Comparison of ENCODE assay signal across 9 mouse cellular contexts in the genomic region with DNA sequence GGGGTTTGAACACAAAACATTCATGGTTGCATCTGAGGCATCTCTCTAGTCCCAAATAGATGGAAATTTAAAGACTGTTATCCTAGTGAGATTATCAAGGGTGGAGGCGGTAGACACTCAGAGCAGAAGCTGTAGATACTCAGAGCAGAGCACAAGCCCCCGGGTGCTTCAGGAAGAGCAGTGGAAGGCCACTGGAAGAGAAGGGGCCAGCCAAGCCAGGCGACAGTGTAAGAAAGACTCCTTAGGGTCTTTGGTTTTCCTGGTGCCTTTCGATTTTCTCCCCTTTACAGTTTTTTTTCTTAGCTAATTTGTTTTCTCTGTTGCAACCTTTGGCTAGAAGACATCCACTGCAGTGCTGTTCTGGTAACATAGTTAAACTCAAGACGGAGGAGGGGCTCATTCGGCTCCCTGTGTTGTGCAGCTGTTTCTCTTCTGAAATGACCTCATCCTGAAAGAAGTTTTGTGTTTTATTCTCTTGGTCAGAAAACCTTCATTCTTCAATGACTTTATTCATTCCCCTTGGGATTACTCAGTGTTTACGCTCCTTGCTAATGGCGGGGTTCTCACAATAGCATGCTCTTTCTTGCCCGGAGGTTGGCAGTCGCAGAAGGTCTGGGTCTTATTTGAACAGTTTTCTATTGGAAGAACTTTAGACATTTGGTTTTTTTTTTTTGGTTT.
DNase-seq lines count a peak whose midpoint lies in the region; ATAC-seq and TF ChIP-seq lines count a peak whose summit lies in the region.
"Had no signal": no experiment of that assay in that cellular context is flagged by ENCODE, and none has a peak within 500 bp of the region (broad histone marks: within the 10 kb centered on the region; RNA-seq: fewer than 3 reads in every experiment).

No protein-coding gene starts in this region.

- H3K79me2 ChIP-seq in CH12.LX (replicated peaks; ENCODE audit: control insufficient read depth, extremely low read depth, insufficient read depth, poor library complexity, severe bottlenecking) = no peaks in the 10 kb centered on the region

- no peak for TF ChIP-seq EP300 in CH12.LX (IDR thresholded peaks at IDR 0.05; ENCODE audit: low read length)
- no peak for TF ChIP-seq EP300 in liver, postnatal 0 days (IDR thresholded peaks at IDR 0.05; ENCODE audit: low read depth)

- H3K36me3 ChIP-seq in CH12.LX (replicated peaks in 1 of 2; ENCODE audit: control insufficient read depth in 1 of 2, insufficient read depth in 1 of 2, low read length in 1 of 2) = peaks cover 3 to 34% of the 10 kb centered on the region in 2 experiments
- no peaks in the 10 kb centered on the region for H3K36me3 ChIP-seq in forebrain, embryonic 14.5 days (ENCODE audit: control insufficient read depth, insufficient read depth, low read length)
- H3K36me3 ChIP-seq in limb, embryonic 14.5 days (ENCODE audit: control insufficient read depth, insufficient read depth, low read length) = no peaks in the 10 kb centered on the region
- 0 out of 2 replicates have a peak, but pooled peaks cover 3% of the 10 kb centered on the region for H3K36me3 ChIP-seq in liver, postnatal 0 days (replicated peaks; ENCODE audit: insufficient read depth, low read length)

- H3K27ac ChIP-seq in CH12.LX (ENCODE audit: insufficient read depth, low read depth) = no peak overlapping the region
- H3K27ac ChIP-seq in forebrain, embryonic 14.5 days (ENCODE audit: low read depth, low read length) = peak overlapping the region; percentile 61; the same call in 1 of the 2 replicates
- H3K27ac ChIP-seq in limb, embryonic 14.5 days (replicated peaks; ENCODE audit: low read depth, low read length) = peak overlapping the region; percentile 65; the same call in 1 of the 2 replicates
- no peak overlapping the region for H3K27ac ChIP-seq in liver, postnatal 0 days (ENCODE audit: low read depth)

- H3K27me3 ChIP-seq in CH12.LX (replicated peaks) = no peaks in the 10 kb centered on the region
- no peaks in the 10 kb centered on the region for H3K27me3 ChIP-seq in forebrain, embryonic 14.5 days (replicated peaks; ENCODE audit: control insufficient read depth, insufficient read depth, low read length)
- H3K27me3 ChIP-seq in limb, embryonic 14.5 days (ENCODE audit: control insufficient read depth, insufficient read depth, low read length) = no peaks in the 10 kb centered on the region
- H3K27me3 ChIP-seq in liver, postnatal 0 days (ENCODE audit: insufficient read depth, low read length) = no peaks in the 10 kb centered on the region

- peaks cover 12 to 44% of the 10 kb centered on the region in 2 experiments for H3K4me1 ChIP-seq in CH12.LX (ENCODE audit: control insufficient read depth in 1 of 2, insufficient read depth in 2 of 2)
- H3K4me1 ChIP-seq in forebrain, embryonic 14.5 days (ENCODE audit: control insufficient read depth, insufficient read depth, low read length) = no peaks in the 10 kb centered on the region
- no peaks in the 10 kb centered on the region for H3K4me1 ChIP-seq in limb, embryonic 14.5 days (ENCODE audit: control insufficient read depth, insufficient read depth, low read length)
- H3K4me1 ChIP-seq in liver, postnatal 0 days (ENCODE audit: insufficient read depth) = no peaks in the 10 kb centered on the region

- DNase-seq in heart, adult 11 months = peak; percentile 94
- no peak for DNase-seq in heart, postnatal 4 days
- DNase-seq in CH12.LX (ENCODE audit: extremely low read depth) = peak; percentile 35
- DNase-seq in forebrain, embryonic 14.5 days (ENCODE audit: low spot score) = peak; percentile 82
- DNase-seq in limb, embryonic 14.5 days (ENCODE audit: low spot score) = peak; percentile 71
- no peak for DNase-seq in urinary bladder, adult 18-20 months (ENCODE audit: low spot score in 2 of 2)
- DNase-seq in liver, postnatal 0 days = no peak
- DNase-seq in gastrocnemius, adult 8-10 months (ENCODE audit: low spot score in 2 of 2) = no peak
- DNase-seq: kidney, adult 9 months had no signal

- in situ Hi-C loops in CH12.LX (cut with MboI; ENCODE audit: low pct_ligation_motif_present, low pct_unique_long_range_greater_than_20kb, low sequenced_read_pairs) = no loop called here

- no peak for TF ChIP-seq POLR2A in CH12.LX (IDR thresholded peaks at IDR 0.05; ENCODE audit: low read depth, low read length)
- no peak for TF ChIP-seq POLR2A in limb, embryonic 14.5 days (IDR thresholded peaks at IDR 0.05; ENCODE audit: borderline replicate concordance, extremely low read depth, insufficient read depth, insufficient read length)

- peak overlapping the region; percentile 45; the same call in 1 of the 2 replicates for H3K4me2 ChIP-seq in CH12.LX (ENCODE audit: insufficient read depth, low read depth, poor library complexity, severe bottlenecking)
- H3K4me2 ChIP-seq in forebrain, embryonic 14.5 days (ENCODE audit: low read length) = no peak overlapping the region
- no peak overlapping the region for H3K4me2 ChIP-seq in limb, embryonic 14.5 days (replicated peaks; ENCODE audit: low read depth, low read length, severe bottlenecking)
- H3K4me2 ChIP-seq in liver, postnatal 0 days (ENCODE audit: low read depth, low read length) = no peak overlapping the region

- TF ChIP-seq RAD21 in CH12.LX (IDR thresholded peaks at IDR 0.05; ENCODE audit: low read depth, low read length) = no peak

- dilution Hi-C loops in CH12.LX (cut with MboI; ENCODE audit: extremely low pct_ligation_motif_present, extremely low pct_unique_long_range_greater_than_20kb, low sequenced_read_pairs) = no loop called here

- H3K9me3 ChIP-seq in CH12.LX (replicated peaks; ENCODE audit: low read length) = peaks cover 3% of the 10 kb centered on the region
- no peaks in the 10 kb centered on the region for H3K9me3 ChIP-seq in forebrain, embryonic 14.5 days (replicated peaks; ENCODE audit: control insufficient read depth, low read length)
- H3K9me3 ChIP-seq in limb, embryonic 14.5 days (ENCODE audit: control insufficient read depth, low read length) = no peaks in the 10 kb centered on the region
- no peaks in the 10 kb centered on the region for H3K9me3 ChIP-seq in liver, postnatal 0 days (ENCODE audit: low read length)

- no peak overlapping the region for H3K9ac ChIP-seq in CH12.LX (ENCODE audit: insufficient read depth, low read depth)
- no peak overlapping the region for H3K9ac ChIP-seq in forebrain, embryonic 14.5 days (ENCODE audit: low read length)
- H3K9ac ChIP-seq in limb, embryonic 14.5 days (ENCODE audit: low read depth, low read length, severe bottlenecking) = no peak overlapping the region
- H3K9ac ChIP-seq in liver, postnatal 0 days (replicated peaks) = no peak overlapping the region

- 11% methylated on average over 10 of the region's 10 CpGs for WGBS in forebrain, embryonic 14.5 days
- WGBS in limb, embryonic 14.5 days = 36% methylated on average over 10 of the region's 10 CpGs
- 74% methylated on average over 10 of the region's 10 CpGs for WGBS in liver, postnatal 0 days (ENCODE audit: insufficient replicate concordance)

- peak; percentile 88 for ATAC-seq in forebrain, embryonic 14.5 days
- peak; percentile 83 for ATAC-seq in limb, embryonic 14.5 days (ENCODE audit: low FRiP score, low read depth)
- ATAC-seq in liver, postnatal 0 days = no peak

- no peak for TF ChIP-seq CTCF in CH12.LX (conservative IDR thresholded peaks at IDR 0.05 in 1 of 2, IDR thresholded peaks at IDR 0.05 in 1 of 2; ENCODE audit: low read depth in 2 of 2, low read length in 2 of 2)
- no peak for TF ChIP-seq CTCF in liver, postnatal 0 days (IDR thresholded peaks at IDR 0.05; ENCODE audit: low read depth)

- no peak overlapping the region for H3K4me3 ChIP-seq in CH12.LX (replicated peaks in 1 of 3; ENCODE audit: low read depth in 2 of 3, low read length in 2 of 3, poor library complexity in 1 of 3)
- H3K4me3 ChIP-seq in forebrain, embryonic 14.5 days (ENCODE audit: low read depth, low read length) = no peak overlapping the region
- no peak overlapping the region for H3K4me3 ChIP-seq in limb, embryonic 14.5 days (replicated peaks; ENCODE audit: low read length)
- no peak overlapping the region for H3K4me3 ChIP-seq in liver, postnatal 0 days (ENCODE audit: low read depth, low read length)

TF ChIP-seq in CH12.LX, 34 proteins besides CTCF, POLR2A, EP300 and RAD21:
- TF ChIP-seq JUN (IDR thresholded peaks at IDR 0.05; ENCODE audit: insufficient read depth, low read depth, low read length) = peak; percentile 67
- TF ChIP-seq BHLHE40 (IDR thresholded peaks at IDR 0.05; ENCODE audit: low read depth, low read length) = 0 out of 2 replicates have a peak, but pooled peaks have one; percentile 12
- TF ChIP-seq UBTF (IDR thresholded peaks at IDR 0.05; ENCODE audit: low read depth, low read length) = no peak
- TF ChIP-seq NRF1 (IDR thresholded peaks at IDR 0.05; ENCODE audit: low read depth, low read length) = no peak
- peak; percentile 42 for TF ChIP-seq ETS1 (conservative IDR thresholded peaks at IDR 0.05; ENCODE audit: low read depth, low read length)
- no peak for TF ChIP-seq ZMIZ1 (IDR thresholded peaks at IDR 0.05; ENCODE audit: low read depth, low read length)
- TF ChIP-seq JUND (conservative IDR thresholded peaks at IDR 0.05; ENCODE audit: low read depth, low read length) = 0 out of 2 replicates have a peak, but pooled peaks have one; percentile 70

Comparison
In these comparisons a context has a peak if more than half of its experiments do, and no peak if none do; other contexts are left out.
1. DNase-seq: peak in heart, adult 11 months (single experiment), CH12.LX (single experiment), forebrain, embryonic 14.5 days (single experiment) and limb, embryonic 14.5 days (single experiment); none in heart, postnatal 4 days (single experiment), urinary bladder, adult 18-20 months (0 of 2), liver, postnatal 0 days (single experiment) and gastrocnemius, adult 8-10 months (0 of 2).
2. H3K27ac ChIP-seq: peak in forebrain, embryonic 14.5 days (single experiment) and limb, embryonic 14.5 days (single experiment); none in CH12.LX (single experiment) and liver, postnatal 0 days (single experiment).